Mouse (Mus musculus) heart, postnatal 25 days (tissue): ENCODE measurements around the gene Rb1. TPM values are rescaled to one million over a fixed set of nuclear protein-coding genes. Genes with fewer than 3 reads are reported as not detected.

Source experiments
- DNase-seq: peaks from one replicate; pipeline ENCODE4 v3.0.0; 2022; ENCODE audit warnings: low spot score
- intact Hi-C: fragments of 180-260 bp; cut with DNase I; formaldehyde crosslinking; loops from one replicate; pipeline ENCODE4 v1.15.1; 2025
- total RNA-seq, 2 experiments: library from RNA; stranded (reverse); gene quantifications; 2 replicates each; pipeline ENCODE4 v1.2.3; 2021

Rb1 gene
- total RNA-seq, 2 experiments from 2014 or later: 16.4 to 18.7 TPM

GRCm38 (mm10) chr14:73174091-73174995 is 151.3 kb downstream of the Rb1 start:
- no peak for DNase-seq
- intact Hi-C loops: no loop called here

- no peak for DNase-seq
- intact Hi-C loops: no loop called here
Observed at GRCm38 (mm10) chr14:73173662-73174061, 152.0 kb downstream of the Rb1 start.

GRCm38 (mm10) chr14:73172196-73173011 is 153.2 kb downstream of the Rb1 start:
- intact Hi-C loops: no loop called here
- no peak for DNase-seq

GRCm38 (mm10) chr14:73169926-73170844 is 155.4 kb downstream of the Rb1 start:
- intact Hi-C loops: no loop called here
- no peak for DNase-seq

- intact Hi-C loops: no loop called here
Observed at GRCm38 (mm10) chr14:73168605-73169004, 157.0 kb downstream of the Rb1 start.

GRCm38 (mm10) chr14:73165136-73165535 is 160.5 kb downstream of the Rb1 start:
- no peak for DNase-seq
- intact Hi-C loops: no loop called here

More at GRCm38 (mm10) chr14:73168605-73169004, 157.0 kb downstream of the Rb1 start:
- no peak for DNase-seq

- intact Hi-C loops: no loop called here
- DNase-seq: no peak
Observed at GRCm38 (mm10) chr14:73163363-73163998, 162.1 kb downstream of the Rb1 start.

GRCm38 (mm10) chr14:73162192-73162800 is 163.3 kb downstream of the Rb1 start:
- intact Hi-C loops: no loop called here
- DNase-seq: no peak

- intact Hi-C loops: no loop called here
- no peak for DNase-seq
Observed at GRCm38 (mm10) chr14:73161303-73161702, 164.3 kb downstream of the Rb1 start.

GRCm38 (mm10) chr14:73148125-73148524 is 177.5 kb downstream of the Rb1 start:
- DNase-seq: no peak
- intact Hi-C loops: no loop called here

- DNase-seq: no peak
- intact Hi-C loops: no loop called here
Observed at GRCm38 (mm10) chr14:73146721-73147120, 178.9 kb downstream of the Rb1 start.

- no peak for DNase-seq
- intact Hi-C loops: no loop called here
Observed at GRCm38 (mm10) chr14:73145531-73145930, 180.1 kb downstream of the Rb1 start.

- no peak for DNase-seq
- intact Hi-C loops: no loop called here
Observed at GRCm38 (mm10) chr14:73143710-73144420, 181.8 kb downstream of the Rb1 start.

- intact Hi-C loops: no loop called here
Observed at GRCm38 (mm10) chr14:73142896-73143709, 182.5 kb downstream of the Rb1 start.

GRCm38 (mm10) chr14:73142421-73142895 is 183.2 kb downstream of the Rb1 start:
- DNase-seq: no peak

More at GRCm38 (mm10) chr14:73142896-73143709, 182.5 kb downstream of the Rb1 start:
- DNase-seq: peak; percentile 82

GRCm38 (mm10) chr14:73141800-73142199 is 183.8 kb downstream of the Rb1 start:
- DNase-seq: no peak
- intact Hi-C loops: no loop called here

More at GRCm38 (mm10) chr14:73142421-73142895, 183.2 kb downstream of the Rb1 start:
- intact Hi-C loops: no loop called here

- no peak for DNase-seq
- intact Hi-C loops: no loop called here
Observed at GRCm38 (mm10) chr14:73139866-73140265, 185.8 kb downstream of the Rb1 start.
